Mouse (Mus musculus): ENCODE measurements around the gene Gpx1. TPM values are rescaled to one million over a fixed set of nuclear protein-coding genes. Genes with fewer than 3 reads are reported as not detected.

The Gpx1 gene
- polyA plus RNA-seq, 1 experiment from 2014 or later: 5,957 TPM

- Histone ChIP-seq H3K4me1 (peaks cover 78% of the 10 kb centered on the region), H3K9me3 (replicated peaks) (no peaks in the 10 kb centered on the region), H3K9ac (peak overlapping the region; percentile 98), H3K27ac (peak overlapping the region; percentile 100), H3K27me3 (replicated peaks) (no peaks in the 10 kb centered on the region), H3K4me3 (peak overlapping the region; percentile 86), H3K4me2 (peak overlapping the region; percentile 71), H3K36me3 (peaks cover 40% of the 10 kb centered on the region)
- ATAC-seq: no peak
Observed at GRCm38 (mm10) chr9:108341801-108342200, 3.1 kb downstream of the Gpx1 start.

GRCm38 (mm10) chr9:108342301-108342831 lies 3.7 kb downstream of the Gpx1 start:
- no peaks in the 10 kb centered on the region for H3K27me3 ChIP-seq (replicated peaks)

GRCm38 (mm10) chr9:108343331-108343730 lies 4.6 kb downstream of the Gpx1 start:
- no peak for ATAC-seq
- H3K36me3 ChIP-seq: peaks cover 29% of the 10 kb centered on the region
- no peak overlapping the region; the same call in 1 of the 2 replicates for H3K4me3 ChIP-seq
- H3K4me2 ChIP-seq: peak overlapping the region; percentile 71
- peak overlapping the region; percentile 100 for H3K27ac ChIP-seq
- peak overlapping the region; percentile 98 for H3K9ac ChIP-seq
- H3K9me3 ChIP-seq (replicated peaks): no peaks in the 10 kb centered on the region
- WGBS (ENCODE audit: insufficient replicate concordance): 68% methylated on average over 3 of the region's 3 CpGs
- H3K4me1 ChIP-seq: peaks cover 71% of the 10 kb centered on the region
- H3K27me3 ChIP-seq (replicated peaks): no peaks in the 10 kb centered on the region

More at GRCm38 (mm10) chr9:108342301-108342831, 3.7 kb downstream of the Gpx1 start:
- Histone ChIP-seq H3K9me3 (replicated peaks) (no peaks in the 10 kb centered on the region), H3K4me3 (peak overlapping the region; percentile 86), H3K4me1 (peaks cover 80% of the 10 kb centered on the region), H3K36me3 (peaks cover 37% of the 10 kb centered on the region), H3K9ac (peak overlapping the region; percentile 98), H3K4me2 (peak overlapping the region; percentile 71), H3K27ac (peak overlapping the region; percentile 100)
- no peak for ATAC-seq
- WGBS (ENCODE audit: insufficient replicate concordance): 19% methylated on average over 5 of the region's 5 CpGs

GRCm38 (mm10) chr9:108343835-108344234 lies 5.1 kb downstream of the Gpx1 start:
- Histone ChIP-seq H3K4me2 (peak overlapping the region; percentile 71), H3K4me3 (no peak overlapping the region), H3K27me3 (replicated peaks) (no peaks in the 10 kb centered on the region), H3K27ac (peak overlapping the region; percentile 100), H3K9ac (peak overlapping the region; percentile 98), H3K4me1 (peaks cover 70% of the 10 kb centered on the region), H3K36me3 (peaks cover 26% of the 10 kb centered on the region), H3K9me3 (replicated peaks) (no peaks in the 10 kb centered on the region)
- 52% methylated on average over 1 of the region's 1 CpGs for WGBS (ENCODE audit: insufficient replicate concordance)
- ATAC-seq: no peak

- peak overlapping the region; percentile 71 for H3K4me2 ChIP-seq
- H3K4me3 ChIP-seq: no peak overlapping the region
- H3K27me3 ChIP-seq (replicated peaks): no peaks in the 10 kb centered on the region
- ATAC-seq: no peak
- WGBS (ENCODE audit: insufficient replicate concordance): 81% methylated on average over 4 of the region's 4 CpGs
- H3K9me3 ChIP-seq (replicated peaks): no peaks in the 10 kb centered on the region
- H3K36me3 ChIP-seq: peaks cover 23% of the 10 kb centered on the region
- peaks cover 76% of the 10 kb centered on the region for H3K4me1 ChIP-seq
- H3K9ac ChIP-seq: peak overlapping the region; percentile 98
- peak overlapping the region; percentile 100 for H3K27ac ChIP-seq
Observed at GRCm38 (mm10) chr9:108344471-108344870, 5.8 kb downstream of the Gpx1 start.

- Histone ChIP-seq H3K27me3 (replicated peaks) (no peaks in the 10 kb centered on the region), H3K9me3 (replicated peaks) (no peaks in the 10 kb centered on the region), H3K4me3 (peak overlapping the region; percentile 89), H3K4me2 (peak overlapping the region; percentile 84), H3K4me1 (peaks cover 74% of the 10 kb centered on the region), H3K36me3 (peaks cover 25% of the 10 kb centered on the region), H3K27ac (peak overlapping the region; percentile 97), H3K9ac (peak overlapping the region; percentile 89)
- no peak for ATAC-seq
- 6% methylated on average over 11 of the region's 11 CpGs for WGBS (ENCODE audit: insufficient replicate concordance)
Observed at GRCm38 (mm10) chr9:108347024-108347423, 8.3 kb downstream of the Gpx1 start.

- Histone ChIP-seq H3K36me3 (peaks cover 32% of the 10 kb centered on the region), H3K4me1 (peaks cover 67% of the 10 kb centered on the region), H3K4me3 (peak within 1 kb of the TSS; percentile 89), H3K9ac (peak within 1 kb of the TSS; percentile 89), H3K9me3 (replicated peaks) (no peaks in the 10 kb centered on the region), H3K27ac (peak within 1 kb of the TSS; percentile 97), H3K4me2 (peak within 1 kb of the TSS; percentile 84), H3K27me3 (replicated peaks) (no peaks in the 10 kb centered on the region)
- under 1% methylated on average over 75 of the region's 75 CpGs for WGBS (ENCODE audit: insufficient replicate concordance)
- peak; percentile 88 for ATAC-seq
Observed at GRCm38 (mm10) chr9:108347540-108348289, 9.0 kb downstream of the Gpx1 start, which contains the start of gene Usp4. TSS of gene Usp4 (plus strand) at chr9:108347853.

- H3K9ac ChIP-seq: peak overlapping the region; percentile 89
Observed at GRCm38 (mm10) chr9:108348290-108348680, 9.6 kb downstream of the Gpx1 start.

GRCm38 (mm10) chr9:108349727-108350126 lies 11.0 kb downstream of the Gpx1 start:
- H3K9ac ChIP-seq: peak overlapping the region; percentile 89
- peaks cover 52% of the 10 kb centered on the region for H3K36me3 ChIP-seq
- H3K4me2 ChIP-seq: peak overlapping the region; percentile 84
- peak; percentile 33; the same call in 1 of the 2 replicates for ATAC-seq
- H3K4me3 ChIP-seq: peak overlapping the region; percentile 89
- peaks cover 47% of the 10 kb centered on the region for H3K4me1 ChIP-seq
- no peaks in the 10 kb centered on the region for H3K9me3 ChIP-seq (replicated peaks)
- H3K27ac ChIP-seq: peak overlapping the region; percentile 97
- H3K27me3 ChIP-seq (replicated peaks): no peaks in the 10 kb centered on the region
- 39% methylated on average over 4 of the region's 4 CpGs for WGBS (ENCODE audit: insufficient replicate concordance)

More at GRCm38 (mm10) chr9:108348290-108348680, 9.6 kb downstream of the Gpx1 start:
- 3% methylated on average over 14 of the region's 14 CpGs for WGBS (ENCODE audit: insufficient replicate concordance)
- peak overlapping the region; percentile 97 for H3K27ac ChIP-seq
- peak overlapping the region; percentile 89 for H3K4me3 ChIP-seq
- peaks cover 61% of the 10 kb centered on the region for H3K4me1 ChIP-seq
- H3K4me2 ChIP-seq: peak overlapping the region; percentile 84
- no peak for ATAC-seq
- no peaks in the 10 kb centered on the region for H3K27me3 ChIP-seq (replicated peaks)
- H3K36me3 ChIP-seq: peaks cover 37% of the 10 kb centered on the region
- H3K9me3 ChIP-seq (replicated peaks): no peaks in the 10 kb centered on the region

- ATAC-seq: no peak
- peaks cover 99% of the 10 kb centered on the region for H3K36me3 ChIP-seq
- WGBS (ENCODE audit: insufficient replicate concordance): 76% methylated on average over 9 of the region's 9 CpGs
- H3K9ac ChIP-seq: no peak overlapping the region
- no peak overlapping the region for H3K4me3 ChIP-seq
- H3K27ac ChIP-seq: no peak overlapping the region
- no peaks in the 10 kb centered on the region for H3K27me3 ChIP-seq (replicated peaks)
- H3K9me3 ChIP-seq (replicated peaks): no peaks in the 10 kb centered on the region
- no peak overlapping the region for H3K4me2 ChIP-seq
- no peaks in the 10 kb centered on the region for H3K4me1 ChIP-seq
Observed at GRCm38 (mm10) chr9:108378234-108378633, 39.5 kb downstream of the Gpx1 start.

- no peaks in the 10 kb centered on the region for H3K9me3 ChIP-seq (replicated peaks)
- no peaks in the 10 kb centered on the region for H3K27me3 ChIP-seq (replicated peaks)
- H3K4me3 ChIP-seq: no peak overlapping the region
- no peak overlapping the region for H3K27ac ChIP-seq
- no peak for ATAC-seq
- WGBS (ENCODE audit: insufficient replicate concordance): 83% methylated on average over 5 of the region's 5 CpGs
- no peak overlapping the region for H3K4me2 ChIP-seq
- H3K9ac ChIP-seq: no peak overlapping the region
- H3K36me3 ChIP-seq: peaks cover 99% of the 10 kb centered on the region
- no peaks in the 10 kb centered on the region for H3K4me1 ChIP-seq
Observed at GRCm38 (mm10) chr9:108378736-108379135, 40.0 kb downstream of the Gpx1 start.

- H3K4me1 ChIP-seq: no peaks in the 10 kb centered on the region
- peaks cover 99% of the 10 kb centered on the region for H3K36me3 ChIP-seq
- H3K27me3 ChIP-seq (replicated peaks): no peaks in the 10 kb centered on the region
- WGBS (ENCODE audit: insufficient replicate concordance): 87% methylated on average over 4 of the region's 4 CpGs
- no peak overlapping the region for H3K9ac ChIP-seq
- H3K4me2 ChIP-seq: no peak overlapping the region
- no peak overlapping the region for H3K4me3 ChIP-seq
- no peaks in the 10 kb centered on the region for H3K9me3 ChIP-seq (replicated peaks)
- H3K27ac ChIP-seq: no peak overlapping the region
- ATAC-seq: no peak
Observed at GRCm38 (mm10) chr9:108379294-108379693, 40.6 kb downstream of the Gpx1 start.

All from liver, embryonic 12.5 days (tissue).